Mouse (Mus musculus): ENCODE data around the gene Tssc4. TPM values are rescaled to one million over a fixed set of nuclear protein-coding genes. Genes with fewer than 3 reads are reported as not detected.

The Tssc4 gene
- polyA plus RNA-seq, 1 experiment from 2014 or later, result 63.8 TPM

DNA sequence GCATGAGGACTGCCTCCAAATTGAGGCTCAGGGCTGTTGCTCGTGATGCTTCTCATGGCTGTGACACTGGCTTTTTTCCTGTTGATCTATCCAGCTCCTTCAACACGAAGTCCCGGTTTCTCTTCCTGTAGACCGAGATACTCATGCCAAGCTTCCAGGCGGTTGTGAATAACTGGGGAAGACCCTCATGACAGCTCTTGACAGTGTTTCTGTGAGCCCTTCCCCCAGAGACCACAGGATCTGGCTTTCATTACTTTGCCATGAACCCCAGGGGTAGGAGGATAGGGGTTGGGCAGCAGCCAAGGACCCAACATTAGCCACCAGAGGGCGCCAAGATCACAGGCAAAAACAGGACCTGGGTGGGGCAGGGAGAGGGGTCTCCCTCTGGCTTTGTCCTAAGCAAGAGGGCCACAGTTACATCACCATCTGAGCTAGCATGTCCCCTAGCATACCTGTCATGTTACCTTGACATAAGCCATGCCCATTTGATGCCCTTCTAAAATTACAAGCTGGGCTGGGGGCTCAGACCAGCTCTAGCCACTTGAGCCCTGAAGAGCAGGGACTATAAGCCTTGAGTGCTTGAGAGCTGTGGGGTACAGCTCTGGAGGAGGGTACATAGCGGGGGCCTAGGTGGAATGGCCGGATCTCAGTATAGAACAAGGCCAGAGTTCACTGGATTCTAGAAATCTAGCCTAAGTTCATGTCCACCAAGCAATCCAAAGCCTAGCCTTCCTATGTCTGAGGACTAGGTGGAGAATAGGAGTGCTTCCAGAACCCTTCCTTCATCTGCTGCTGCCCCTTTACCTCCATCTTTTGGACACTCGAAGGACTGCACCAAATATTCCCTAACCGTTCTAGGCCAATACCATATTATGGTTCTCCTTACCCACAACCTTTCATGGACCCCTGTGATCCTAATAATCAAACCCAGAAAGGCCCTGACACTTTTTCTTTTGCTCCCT lies 25.8 kb downstream of the Tssc4 start, which contains the start of gene Trpm5:
Gene Trpm5, minus strand, starts transcription at position 51 of the 962 bp plus-strand sequence.
- H3K9me3 ChIP-seq (ENCODE audit: control insufficient read depth, low read length), result no peaks in the 10 kb centered on the region
- WGBS, result 59% methylated on average over 10 of the region's 10 CpGs
- DNase-seq (ENCODE audit: low spot score, missing footprints) (peak; percentile 94), ATAC-seq (ENCODE audit: low FRiP score) (peak; percentile 46; the same call in 1 of the 2 replicates)
- no peak within 1 kb of the TSS for H3K4me2 ChIP-seq
- no peaks in the 10 kb centered on the region for H3K4me1 ChIP-seq (ENCODE audit: control insufficient read depth, insufficient read depth, low read length)
- H3K9ac ChIP-seq (ENCODE audit: low read length), result no peak within 1 kb of the TSS
- no peak within 1 kb of the TSS for H3K4me3 ChIP-seq (ENCODE audit: low read depth, low read length)
- no peak within 1 kb of the TSS for H3K27ac ChIP-seq (ENCODE audit: low read depth, low read length)
- no peaks in the 10 kb centered on the region for H3K36me3 ChIP-seq (ENCODE audit: control insufficient read depth, insufficient read depth, low read length)
- H3K27me3 ChIP-seq (ENCODE audit: control insufficient read depth, insufficient read depth, low read length), result no peaks in the 10 kb centered on the region

GRCm38 (mm10) chr7:143095554-143095907 lies 26.5 kb downstream of the Tssc4 start:
- H3K36me3 ChIP-seq (ENCODE audit: control insufficient read depth, insufficient read depth, low read length), result no peaks in the 10 kb centered on the region
- H3K27me3 ChIP-seq (ENCODE audit: control insufficient read depth, insufficient read depth, low read length), result no peaks in the 10 kb centered on the region
- DNase-seq (ENCODE audit: low spot score, missing footprints), result no peak
- 60% methylated on average over 1 of the region's 1 CpGs for WGBS
- ATAC-seq (ENCODE audit: low FRiP score), result no peak
- no peak overlapping the region for H3K4me2 ChIP-seq
- no peaks in the 10 kb centered on the region for H3K9me3 ChIP-seq (ENCODE audit: control insufficient read depth, low read length)
- H3K9ac ChIP-seq (ENCODE audit: low read length), result no peak overlapping the region
- H3K4me3 ChIP-seq (ENCODE audit: low read depth, low read length), result no peak overlapping the region
- no peak overlapping the region for H3K27ac ChIP-seq (ENCODE audit: low read depth, low read length)
- no peaks in the 10 kb centered on the region for H3K4me1 ChIP-seq (ENCODE audit: control insufficient read depth, insufficient read depth, low read length)

- Histone ChIP-seq H3K4me3 (ENCODE audit: low read depth, low read length) (no peak overlapping the region), H3K4me1 (ENCODE audit: control insufficient read depth, insufficient read depth, low read length) (no peaks in the 10 kb centered on the region), H3K9me3 (ENCODE audit: control insufficient read depth, low read length) (no peaks in the 10 kb centered on the region; the same call in 1 of the 2 replicates), H3K27ac (ENCODE audit: low read depth, low read length) (no peak overlapping the region), H3K4me2 (no peak overlapping the region), H3K36me3 (ENCODE audit: control insufficient read depth, insufficient read depth, low read length) (no peaks in the 10 kb centered on the region), H3K9ac (ENCODE audit: low read length) (no peak overlapping the region), H3K27me3 (ENCODE audit: control insufficient read depth, insufficient read depth, low read length) (peaks cover 5% of the 10 kb centered on the region)
- no peak for DNase-seq (ENCODE audit: low spot score, missing footprints)
- no peak for ATAC-seq (ENCODE audit: low FRiP score)
- WGBS, result 81% methylated on average over 4 of the region's 4 CpGs
Observed at GRCm38 (mm10) chr7:143100759-143101158, 31.7 kb downstream of the Tssc4 start.

DNA sequence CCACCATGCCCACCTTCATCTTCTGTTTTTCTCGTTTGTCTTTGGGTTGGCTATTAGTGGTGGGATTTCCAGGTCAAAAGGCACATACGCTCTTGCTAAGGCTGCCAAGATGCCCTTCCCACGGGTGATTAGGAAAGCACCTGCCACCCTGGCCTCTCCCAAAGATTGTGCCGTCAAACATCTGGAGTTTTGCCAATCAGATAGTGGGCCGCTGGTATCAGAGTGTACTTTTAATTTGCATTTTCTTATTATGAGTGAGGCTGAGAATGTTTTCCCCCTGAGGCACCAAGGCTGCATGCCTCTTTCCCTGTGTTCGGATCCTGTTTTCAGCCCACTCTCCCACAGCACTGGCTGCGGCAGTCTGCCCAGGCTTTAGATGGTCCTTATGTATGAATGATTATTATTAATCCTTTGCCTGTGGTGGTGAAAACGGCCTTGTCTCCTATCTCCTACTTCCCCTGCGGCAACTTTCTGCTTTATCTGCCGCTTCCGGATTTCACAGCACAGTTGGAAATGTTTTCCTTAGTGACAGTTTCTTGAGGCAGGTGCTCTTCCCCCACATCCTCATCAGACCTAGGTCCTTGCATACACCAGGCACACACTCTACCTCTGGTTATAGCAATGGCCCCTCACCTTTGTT lies 36.3 kb downstream of the Tssc4 start:
- H3K4me3 ChIP-seq (ENCODE audit: low read depth, low read length), result no peak overlapping the region
- peaks cover 3% of the 10 kb centered on the region for H3K4me1 ChIP-seq (ENCODE audit: control insufficient read depth, insufficient read depth, low read length)
- no peak overlapping the region for H3K27ac ChIP-seq (ENCODE audit: low read depth, low read length)
- H3K4me2 ChIP-seq, result no peak overlapping the region
- DNase-seq (ENCODE audit: low spot score, missing footprints) (no peak), ATAC-seq (ENCODE audit: low FRiP score) (no peak)
- H3K9ac ChIP-seq (ENCODE audit: low read length), result no peak overlapping the region
- H3K27me3 ChIP-seq (ENCODE audit: control insufficient read depth, insufficient read depth, low read length), result peaks cover 36% of the 10 kb centered on the region
- H3K36me3 ChIP-seq (ENCODE audit: control insufficient read depth, insufficient read depth, low read length), result no peaks in the 10 kb centered on the region
- H3K9me3 ChIP-seq (ENCODE audit: control insufficient read depth, low read length), result no peaks in the 10 kb centered on the region; the same call in 1 of the 2 replicates
- 76% methylated on average over 11 of the region's 11 CpGs for WGBS

GRCm38 (mm10) chr7:143106062-143106461 lies 37.0 kb downstream of the Tssc4 start, which contains the start of gene Kcnq1:
Gene Kcnq1 (plus strand): TSS chr7:143106362.
- Histone ChIP-seq H3K4me3 (ENCODE audit: low read depth, low read length) (peak within 1 kb of the TSS; percentile 19), H3K4me1 (ENCODE audit: control insufficient read depth, insufficient read depth, low read length) (peaks cover 3% of the 10 kb centered on the region), H3K9ac (ENCODE audit: low read length) (no peak within 1 kb of the TSS), H3K4me2 (peak within 1 kb of the TSS; percentile 39), H3K27me3 (ENCODE audit: control insufficient read depth, insufficient read depth, low read length) (peaks cover 36% of the 10 kb centered on the region), H3K9me3 (ENCODE audit: control insufficient read depth, low read length) (no peaks in the 10 kb centered on the region; the same call in 1 of the 2 replicates), H3K36me3 (ENCODE audit: control insufficient read depth, insufficient read depth, low read length) (no peaks in the 10 kb centered on the region), H3K27ac (ENCODE audit: low read depth, low read length) (no peak within 1 kb of the TSS)
- ATAC-seq (ENCODE audit: low FRiP score), result no peak
- DNase-seq (ENCODE audit: low spot score, missing footprints), result no peak
- WGBS, result 74% methylated on average over 4 of the region's 4 CpGs

- 9% methylated on average over 52 of the region's 57 CpGs for WGBS
- Histone ChIP-seq H3K27me3 (ENCODE audit: control insufficient read depth, insufficient read depth, low read length) (peaks cover 36% of the 10 kb centered on the region), H3K9ac (ENCODE audit: low read length) (no peak overlapping the region), H3K36me3 (ENCODE audit: control insufficient read depth, insufficient read depth, low read length) (no peaks in the 10 kb centered on the region), H3K4me1 (ENCODE audit: control insufficient read depth, insufficient read depth, low read length) (peaks cover 3% of the 10 kb centered on the region), H3K4me2 (peak overlapping the region; percentile 39), H3K4me3 (ENCODE audit: low read depth, low read length) (peak overlapping the region; percentile 19), H3K9me3 (ENCODE audit: control insufficient read depth, low read length) (no peaks in the 10 kb centered on the region), H3K27ac (ENCODE audit: low read depth, low read length) (no peak overlapping the region)
- DNase-seq (ENCODE audit: low spot score, missing footprints) (peak; percentile 86), ATAC-seq (ENCODE audit: low FRiP score) (no peak)
Observed at GRCm38 (mm10) chr7:143106672-143107465, 37.8 kb downstream of the Tssc4 start.

DNA sequence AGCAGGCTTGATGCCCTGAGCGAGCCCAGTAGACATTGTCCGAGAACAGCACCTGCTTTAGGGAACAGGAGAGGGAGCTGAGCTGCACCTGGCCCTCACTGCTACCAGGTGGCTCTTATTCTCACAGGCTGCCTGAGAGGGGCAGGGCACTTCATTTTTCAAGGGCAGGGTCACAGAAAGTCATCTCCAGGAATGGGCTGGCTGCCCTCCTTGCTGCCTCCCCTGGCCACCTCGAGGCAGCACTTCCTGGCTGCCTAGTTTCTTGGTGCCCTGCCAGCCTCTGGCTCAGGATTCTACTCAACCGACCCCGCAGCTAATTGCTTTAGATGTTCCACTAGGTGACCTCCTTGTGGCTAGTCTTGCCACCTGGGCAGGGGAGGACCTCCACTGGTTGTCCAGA lies 39.2 kb downstream of the Tssc4 start:
- WGBS, result 37% methylated on average over 5 of the region's 5 CpGs
- Histone ChIP-seq H3K27ac (ENCODE audit: low read depth, low read length) (no peak overlapping the region), H3K4me1 (ENCODE audit: control insufficient read depth, insufficient read depth, low read length) (peaks cover 3% of the 10 kb centered on the region), H3K9me3 (ENCODE audit: control insufficient read depth, low read length) (no peaks in the 10 kb centered on the region), H3K36me3 (ENCODE audit: control insufficient read depth, insufficient read depth, low read length) (no peaks in the 10 kb centered on the region), H3K9ac (ENCODE audit: low read length) (no peak overlapping the region), H3K4me3 (ENCODE audit: low read depth, low read length) (no peak overlapping the region), H3K27me3 (ENCODE audit: control insufficient read depth, insufficient read depth, low read length) (peaks cover 36% of the 10 kb centered on the region), H3K4me2 (no peak overlapping the region)
- no peak for ATAC-seq (ENCODE audit: low FRiP score)
- no peak for DNase-seq (ENCODE audit: low spot score, missing footprints)

- no peak for DNase-seq (ENCODE audit: low spot score, missing footprints)
- 30% methylated on average over 3 of the region's 3 CpGs for WGBS
Observed at GRCm38 (mm10) chr7:143108996-143109660, 40.1 kb downstream of the Tssc4 start.

More at GRCm38 (mm10) chr7:143108996-143109660, 40.1 kb downstream of the Tssc4 start:
- no peak overlapping the region for H3K4me2 ChIP-seq
- no peaks in the 10 kb centered on the region for H3K36me3 ChIP-seq (ENCODE audit: control insufficient read depth, insufficient read depth, low read length)
- H3K27ac ChIP-seq (ENCODE audit: low read depth, low read length), result no peak overlapping the region
- H3K9ac ChIP-seq (ENCODE audit: low read length), result no peak overlapping the region
- no peak for ATAC-seq (ENCODE audit: low FRiP score)
- peaks cover 3% of the 10 kb centered on the region for H3K4me1 ChIP-seq (ENCODE audit: control insufficient read depth, insufficient read depth, low read length)
- H3K9me3 ChIP-seq (ENCODE audit: control insufficient read depth, low read length), result no peaks in the 10 kb centered on the region
- peaks cover 36% of the 10 kb centered on the region for H3K27me3 ChIP-seq (ENCODE audit: control insufficient read depth, insufficient read depth, low read length)
- H3K4me3 ChIP-seq (ENCODE audit: low read depth, low read length), result no peak overlapping the region

Measured in midbrain, embryonic 11.5 days (tissue).